Mouse (Mus musculus): ENCODE results near the gene Rpl3. TPM values are rescaled to one million over a fixed set of nuclear protein-coding genes. Genes with fewer than 3 reads are reported as not detected.
A peak's percentile ranks its signal among the peaks of the same experiment; 100 is the strongest.

Rpl3 gene
- polyA plus RNA-seq, 1 experiment from 2014 or later: 450 TPM

DNA sequence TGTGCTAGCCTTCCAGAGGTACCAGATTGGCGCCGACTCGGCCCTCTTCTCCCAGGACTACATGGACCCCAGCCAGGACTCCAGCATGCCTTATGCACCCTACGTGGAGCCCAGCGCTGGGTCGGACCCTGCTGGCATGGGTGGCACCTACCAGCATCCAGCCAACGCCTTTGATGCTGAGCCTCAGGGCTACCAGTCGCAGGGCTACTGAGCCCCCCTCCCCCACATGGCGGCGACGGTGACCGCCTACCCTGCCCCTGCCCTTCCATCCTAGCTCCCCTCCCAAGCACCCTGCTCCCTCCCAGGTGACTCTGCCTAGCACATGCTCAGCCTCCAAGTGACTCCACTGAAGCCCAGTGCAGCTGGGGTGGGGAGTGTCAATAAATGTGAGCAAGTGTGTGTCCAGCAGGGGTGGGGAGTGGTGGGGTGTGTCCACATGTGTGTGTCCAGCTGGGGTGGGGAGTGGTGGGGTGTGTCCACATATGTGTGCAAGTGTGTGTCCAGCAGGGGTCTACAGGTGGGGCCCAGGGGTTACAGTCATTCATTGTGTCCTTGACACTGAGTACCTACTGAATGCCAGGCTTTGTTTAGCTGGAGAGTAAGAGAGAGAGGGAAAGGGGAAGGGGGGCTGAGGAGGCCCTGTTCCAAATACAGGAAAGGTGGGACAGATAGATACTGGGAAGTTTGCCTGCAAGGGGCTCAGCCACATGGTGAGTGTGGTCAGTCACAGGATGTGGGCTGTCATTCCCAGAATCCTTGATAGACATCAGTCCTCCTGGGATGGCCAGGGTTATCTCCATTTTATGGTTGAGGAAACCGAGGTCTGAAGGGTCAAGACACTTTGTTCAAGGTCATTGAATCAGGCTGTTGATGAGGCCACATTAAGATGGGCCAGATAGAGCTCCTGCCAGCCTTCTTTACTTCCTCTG is 24.5 kb upstream of the Rpl3 start:
- H3K9ac ChIP-seq (ENCODE audit: low read depth, low read length): no peak overlapping the region
- no peaks in the 10 kb centered on the region for H3K4me1 ChIP-seq (replicated peaks; ENCODE audit: control insufficient read depth, insufficient read depth, low read length)
- WGBS: 64% methylated on average over 13 of the region's 13 CpGs
- no peak overlapping the region for H3K27ac ChIP-seq (ENCODE audit: low read depth, low read length)
- H3K4me3 ChIP-seq (ENCODE audit: low read depth, low read length): no peak overlapping the region
- H3K27me3 ChIP-seq (replicated peaks; ENCODE audit: control insufficient read depth, insufficient read depth, low read length): no peaks in the 10 kb centered on the region
- no peak for ATAC-seq
- no peaks in the 10 kb centered on the region; the same call in 1 of the 2 replicates for H3K9me3 ChIP-seq (ENCODE audit: control insufficient read depth)
- TF ChIP-seq CTCF (IDR thresholded peaks at IDR 0.05; ENCODE audit: low read depth): no peak
- no peak overlapping the region for H3K4me2 ChIP-seq (replicated peaks; ENCODE audit: low read depth)
- no peaks in the 10 kb centered on the region for H3K36me3 ChIP-seq (ENCODE audit: control insufficient read depth, insufficient read depth)

DNA sequence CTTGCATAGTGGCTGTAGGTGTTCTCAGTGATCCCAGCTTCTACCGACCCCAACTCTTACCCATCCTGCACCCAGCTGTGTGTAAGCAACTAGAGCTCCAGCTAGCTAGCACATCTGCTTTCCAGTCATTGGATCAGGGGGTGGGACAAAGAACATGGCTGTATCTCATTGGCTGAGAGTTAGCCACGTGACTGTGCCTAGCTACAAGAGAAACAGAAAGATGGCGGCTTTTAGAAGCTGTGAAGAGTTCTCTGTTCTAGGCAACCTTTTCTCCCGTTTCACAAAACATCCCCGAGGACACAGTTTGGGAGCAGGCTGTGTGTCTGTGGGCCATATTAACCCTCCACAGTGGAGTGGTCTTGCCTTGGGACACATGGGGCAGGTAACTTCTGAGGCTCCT is 23.6 kb upstream of the Rpl3 start:
- Histone ChIP-seq H3K36me3 (ENCODE audit: control insufficient read depth, insufficient read depth) (no peaks in the 10 kb centered on the region), H3K4me1 (replicated peaks; ENCODE audit: control insufficient read depth, insufficient read depth, low read length) (no peaks in the 10 kb centered on the region), H3K4me3 (ENCODE audit: low read depth, low read length) (no peak overlapping the region), H3K9ac (ENCODE audit: low read depth, low read length) (no peak overlapping the region), H3K4me2 (replicated peaks; ENCODE audit: low read depth) (no peak overlapping the region), H3K27me3 (replicated peaks; ENCODE audit: control insufficient read depth, insufficient read depth, low read length) (no peaks in the 10 kb centered on the region), H3K9me3 (ENCODE audit: control insufficient read depth) (no peaks in the 10 kb centered on the region; the same call in 1 of the 2 replicates), H3K27ac (ENCODE audit: low read depth, low read length) (no peak overlapping the region)
- no peak for ATAC-seq
- TF ChIP-seq CTCF (IDR thresholded peaks at IDR 0.05; ENCODE audit: low read depth): no peak
- 58% methylated on average over 5 of the region's 5 CpGs for WGBS

DNA sequence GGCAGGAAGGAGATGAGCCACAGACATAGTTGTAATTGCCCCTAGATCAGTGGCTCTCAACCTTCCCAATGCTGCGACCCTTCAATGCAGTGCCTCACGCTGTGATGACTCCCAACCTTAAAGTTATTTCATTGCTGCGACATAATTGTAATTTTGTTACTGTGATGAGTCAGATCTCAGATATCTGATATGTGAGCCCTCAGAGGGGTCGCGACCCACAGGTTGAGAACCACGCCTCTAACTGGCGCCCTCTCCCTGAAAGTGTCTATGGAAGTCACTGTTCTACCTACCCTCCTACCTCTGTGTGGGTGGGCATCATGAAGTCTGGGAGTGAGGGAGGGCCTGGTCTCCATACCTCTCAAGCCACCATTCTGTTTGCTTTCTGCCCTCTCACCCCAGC is 22.7 kb upstream of the Rpl3 start:
- no peak overlapping the region for H3K9ac ChIP-seq (ENCODE audit: low read depth, low read length)
- H3K4me2 ChIP-seq (replicated peaks; ENCODE audit: low read depth): no peak overlapping the region
- no peaks in the 10 kb centered on the region for H3K4me1 ChIP-seq (replicated peaks; ENCODE audit: control insufficient read depth, insufficient read depth, low read length)
- TF ChIP-seq CTCF (IDR thresholded peaks at IDR 0.05; ENCODE audit: low read depth): no peak
- no peak overlapping the region for H3K27ac ChIP-seq (ENCODE audit: low read depth, low read length)
- no peak for ATAC-seq
- H3K27me3 ChIP-seq (replicated peaks; ENCODE audit: control insufficient read depth, insufficient read depth, low read length): no peaks in the 10 kb centered on the region
- no peak overlapping the region for H3K4me3 ChIP-seq (ENCODE audit: low read depth, low read length)
- H3K36me3 ChIP-seq (ENCODE audit: control insufficient read depth, insufficient read depth): no peaks in the 10 kb centered on the region
- WGBS: 82% methylated on average over 7 of the region's 7 CpGs
- no peaks in the 10 kb centered on the region; the same call in 1 of the 2 replicates for H3K9me3 ChIP-seq (ENCODE audit: control insufficient read depth)

DNA sequence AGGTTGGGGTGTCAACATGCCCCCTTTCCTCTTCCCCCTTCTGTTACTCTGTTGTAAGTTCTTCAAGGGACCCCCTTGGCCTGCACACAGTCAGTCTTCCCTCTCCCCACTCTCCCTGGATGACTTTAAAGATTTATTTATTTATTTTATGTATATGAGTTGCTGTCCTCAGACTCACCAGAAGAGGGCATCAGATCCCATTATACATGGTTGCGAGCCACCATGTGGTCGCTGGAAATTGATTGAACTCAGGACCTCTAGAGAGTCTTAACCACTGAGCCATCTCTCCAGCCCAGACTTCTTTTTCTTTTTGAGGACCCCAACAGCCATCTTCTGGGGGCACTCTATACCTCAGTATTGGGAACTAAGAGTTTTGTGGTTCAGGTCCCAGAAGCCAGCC is 20.8 kb upstream of the Rpl3 start:
- Histone ChIP-seq H3K4me2 (replicated peaks; ENCODE audit: low read depth) (no peak overlapping the region), H3K4me1 (replicated peaks; ENCODE audit: control insufficient read depth, insufficient read depth, low read length) (no peaks in the 10 kb centered on the region), H3K4me3 (ENCODE audit: low read depth, low read length) (no peak overlapping the region), H3K36me3 (ENCODE audit: control insufficient read depth, insufficient read depth) (no peaks in the 10 kb centered on the region), H3K27ac (ENCODE audit: low read depth, low read length) (no peak overlapping the region), H3K9me3 (ENCODE audit: control insufficient read depth) (no peaks in the 10 kb centered on the region; the same call in 1 of the 2 replicates), H3K27me3 (replicated peaks; ENCODE audit: control insufficient read depth, insufficient read depth, low read length) (no peaks in the 10 kb centered on the region), H3K9ac (ENCODE audit: low read depth, low read length) (no peak overlapping the region)
- peak; percentile 51 for TF ChIP-seq CTCF (IDR thresholded peaks at IDR 0.05; ENCODE audit: low read depth)
- ATAC-seq: no peak
- 70% methylated on average over 2 of the region's 2 CpGs for WGBS

DNA sequence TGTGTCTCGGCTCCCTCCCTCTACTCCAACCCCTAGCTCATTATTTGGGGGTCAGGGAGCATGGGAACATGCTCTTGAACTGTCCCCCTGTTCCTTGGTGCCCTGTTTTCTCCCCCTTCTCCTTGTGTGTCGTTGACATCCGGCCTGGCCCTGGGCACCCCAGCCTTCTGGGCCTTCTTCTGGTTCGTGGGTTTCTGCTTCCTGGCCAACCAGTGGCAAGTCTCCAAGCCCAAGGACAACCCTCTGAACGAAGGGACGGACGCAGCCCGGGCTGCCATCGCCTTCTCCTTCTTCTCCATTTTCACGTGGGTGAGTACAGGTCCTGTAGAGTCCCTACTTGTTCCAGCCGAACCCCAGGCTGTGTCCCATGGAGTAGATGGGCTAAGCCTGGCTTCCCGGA is 19.8 kb upstream of the Rpl3 start:
- no peaks in the 10 kb centered on the region for H3K36me3 ChIP-seq (ENCODE audit: control insufficient read depth, insufficient read depth)
- WGBS: 89% methylated on average over 12 of the region's 12 CpGs
- no peak for TF ChIP-seq CTCF (IDR thresholded peaks at IDR 0.05; ENCODE audit: low read depth)
- no peak for ATAC-seq
- no peaks in the 10 kb centered on the region for H3K27me3 ChIP-seq (replicated peaks; ENCODE audit: control insufficient read depth, insufficient read depth, low read length)
- no peak overlapping the region for H3K27ac ChIP-seq (ENCODE audit: low read depth, low read length)
- no peaks in the 10 kb centered on the region for H3K4me1 ChIP-seq (replicated peaks; ENCODE audit: control insufficient read depth, insufficient read depth, low read length)
- H3K4me3 ChIP-seq (ENCODE audit: low read depth, low read length): no peak overlapping the region
- no peak overlapping the region for H3K4me2 ChIP-seq (replicated peaks; ENCODE audit: low read depth)
- H3K9me3 ChIP-seq (ENCODE audit: control insufficient read depth): no peaks in the 10 kb centered on the region; the same call in 1 of the 2 replicates
- H3K9ac ChIP-seq (ENCODE audit: low read depth, low read length): no peak overlapping the region

DNA sequence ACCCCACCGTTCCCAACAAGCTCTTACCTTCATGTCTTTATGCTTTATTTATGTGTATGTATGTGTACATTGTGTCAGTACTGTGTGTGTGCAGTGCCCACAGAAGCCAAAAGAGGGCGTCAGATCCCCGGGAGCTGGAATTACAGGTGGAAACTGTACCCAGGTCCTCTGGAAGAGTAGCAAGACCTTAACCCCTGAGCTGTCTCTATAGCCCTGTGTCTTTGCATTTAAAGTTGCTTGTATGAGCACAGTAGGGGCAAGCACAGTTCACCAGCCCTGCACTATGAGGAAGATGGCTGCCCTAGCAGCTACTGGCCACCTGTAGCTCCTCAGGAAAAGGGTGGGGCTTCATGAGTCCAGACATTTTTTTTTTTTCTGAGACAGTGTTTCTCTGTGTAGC is 15.9 kb upstream of the Rpl3 start:
- Histone ChIP-seq H3K36me3 (ENCODE audit: control insufficient read depth, insufficient read depth) (no peaks in the 10 kb centered on the region), H3K9me3 (ENCODE audit: control insufficient read depth) (no peaks in the 10 kb centered on the region; the same call in 1 of the 2 replicates), H3K27me3 (replicated peaks; ENCODE audit: control insufficient read depth, insufficient read depth, low read length) (no peaks in the 10 kb centered on the region), H3K9ac (ENCODE audit: low read depth, low read length) (no peak overlapping the region), H3K27ac (ENCODE audit: low read depth, low read length) (no peak overlapping the region), H3K4me3 (ENCODE audit: low read depth, low read length) (no peak overlapping the region), H3K4me2 (replicated peaks; ENCODE audit: low read depth) (no peak overlapping the region), H3K4me1 (replicated peaks; ENCODE audit: control insufficient read depth, insufficient read depth, low read length) (no peaks in the 10 kb centered on the region)
- 0 out of 2 replicates have a peak, but pooled peaks have one; percentile 5 for TF ChIP-seq CTCF (IDR thresholded peaks at IDR 0.05; ENCODE audit: low read depth)
- WGBS: 86% methylated on average over 3 of the region's 3 CpGs
- ATAC-seq: no peak
